Mouse (Mus musculus): ENCODE measurements around the gene Lamb3.
"Not testable (repeated sequence)": the region's sequence is repeated elsewhere in the genome, so short reads cannot be mapped to it uniquely, and the experiment has no call there.

GRCm38 (mm10) chr1:193285766-193286325 lies 78.3 kb downstream of the Lamb3 start:
- TF ChIP-seq CTCF, EP300 (IDR thresholded peaks at IDR 0.05; ENCODE audit: low read depth): not testable (repeated sequence)

All from liver, postnatal 0 days (tissue).